Mouse (Mus musculus): Measurements from ENCODE around the gene Hoxd4.

Hoxd4 gene

GRCm38 (mm10) chr2:74706393-74706960, 5.3 kb upstream of the Hoxd4 start:
- DNase-seq (ENCODE audit: low read depth): no peak

- no peak for DNase-seq (ENCODE audit: low read depth)
These were observed 4.1 kb upstream of the Hoxd4 start for GRCm38 (mm10) chr2:74707599-74707998.

GRCm38 (mm10) chr2:74708676-74709075, 3.1 kb upstream of the Hoxd4 start:
- DNase-seq (ENCODE audit: low read depth): no peak

- no peak for DNase-seq (ENCODE audit: low read depth)
These were observed 2.0 kb upstream of the Hoxd4 start for GRCm38 (mm10) chr2:74709465-74710419.

- no peak for DNase-seq (ENCODE audit: low read depth)
These were observed 693 bp upstream of the Hoxd4 start for GRCm38 (mm10) chr2:74710929-74711543.

GRCm38 (mm10) chr2:74713239-74714150, 1.8 kb downstream of the Hoxd4 start:
- DNase-seq (ENCODE audit: low read depth): no peak

- DNase-seq (ENCODE audit: low read depth): no peak
These were observed 2.5 kb downstream of the Hoxd4 start for GRCm38 (mm10) chr2:74714156-74714789.

- no peak for DNase-seq (ENCODE audit: low read depth)
These were observed 3.2 kb downstream of the Hoxd4 start for GRCm38 (mm10) chr2:74714881-74715280.

GRCm38 (mm10) chr2:74715504-74716241, 3.9 kb downstream of the Hoxd4 start:
- no peak for DNase-seq (ENCODE audit: low read depth)

GRCm38 (mm10) chr2:74720384-74720783, 8.7 kb downstream of the Hoxd4 start:
- DNase-seq (ENCODE audit: low read depth): no peak

GRCm38 (mm10) chr2:74720955-74721491, 9.3 kb downstream of the Hoxd4 start:
- no peak for DNase-seq (ENCODE audit: low read depth)

GRCm38 (mm10) chr2:74721882-74722281, 10.2 kb downstream of the Hoxd4 start:
- DNase-seq (ENCODE audit: low read depth): no peak

GRCm38 (mm10) chr2:74722949-74723348, 11.2 kb downstream of the Hoxd4 start:
- DNase-seq (ENCODE audit: low read depth): no peak

GRCm38 (mm10) chr2:74724244-74725015, 12.7 kb downstream of the Hoxd4 start:
- no peak for DNase-seq (ENCODE audit: low read depth)

- DNase-seq (ENCODE audit: low read depth): no peak
These were observed 13.4 kb downstream of the Hoxd4 start for GRCm38 (mm10) chr2:74725171-74725570.

- DNase-seq (ENCODE audit: low read depth): no peak
These were observed 14.8 kb downstream of the Hoxd4 start, which contains the start of gene Gm28230 for GRCm38 (mm10) chr2:74726551-74726950. TSS of gene Gm28230 (plus strand) at chr2:74726728.

GRCm38 (mm10) chr2:74726973-74727639, 15.4 kb downstream of the Hoxd4 start:
- DNase-seq (ENCODE audit: low read depth): no peak

GRCm38 (mm10) chr2:74727640-74728302, 16.0 kb downstream of the Hoxd4 start:
- no peak for DNase-seq (ENCODE audit: low read depth)

All from fibroblast of lung, adult 2 months (primary cell).